Mouse (Mus musculus) subcutaneous adipose tissue, adult 2 months (tissue): Measurements from ENCODE around the gene Stxbp5l. TPM values are rescaled to one million over a fixed set of nuclear protein-coding genes. Genes with fewer than 3 reads are reported as not detected.

ENCODE experiments used
- polyA plus RNA-seq: library from polyadenylated mRNA; depleted of rRNA; stranded (reverse); fragments of >200 nt; gene quantifications from 2 replicates; pipeline ENCODE4 v1.2.3, GENCODE M21; 2012; ENCODE audit warnings: low replicate concordance; rRNA removed

Gene Stxbp5l
- 0.19 TPM in 1 of 2 replicates, not detected in the other for polyA plus RNA-seq

GRCm38 (mm10) chr16:37384821-37385344 lies at the start of gene Stxbp5l:
Gene Stxbp5l, minus strand, starts transcription at chr16:37384962.

Other genes starting within 250 kb of the Stxbp5l start
- 8.4 and 9.6 TPM in 2 replicates for gene Gtf2e1, start 154.8 kb upstream of the Stxbp5l start, polyA plus RNA-seq
- gene Rabl3, start 154.9 kb upstream of the Stxbp5l start, polyA plus RNA-seq: 2.2 and 3.2 TPM in 2 replicates
- gene Hgd, start 195.2 kb upstream of the Stxbp5l start, polyA plus RNA-seq: 0.32 TPM in 1 of 2 replicates, not detected in the other